Mouse (Mus musculus): ENCODE measurements around the gene Ivd. TPM values are rescaled to one million over a fixed set of nuclear protein-coding genes. Genes with fewer than 3 reads are reported as not detected.

Ivd gene
- total RNA-seq, 2 experiments from 2014 or later: 122 to 189 TPM

DNA sequence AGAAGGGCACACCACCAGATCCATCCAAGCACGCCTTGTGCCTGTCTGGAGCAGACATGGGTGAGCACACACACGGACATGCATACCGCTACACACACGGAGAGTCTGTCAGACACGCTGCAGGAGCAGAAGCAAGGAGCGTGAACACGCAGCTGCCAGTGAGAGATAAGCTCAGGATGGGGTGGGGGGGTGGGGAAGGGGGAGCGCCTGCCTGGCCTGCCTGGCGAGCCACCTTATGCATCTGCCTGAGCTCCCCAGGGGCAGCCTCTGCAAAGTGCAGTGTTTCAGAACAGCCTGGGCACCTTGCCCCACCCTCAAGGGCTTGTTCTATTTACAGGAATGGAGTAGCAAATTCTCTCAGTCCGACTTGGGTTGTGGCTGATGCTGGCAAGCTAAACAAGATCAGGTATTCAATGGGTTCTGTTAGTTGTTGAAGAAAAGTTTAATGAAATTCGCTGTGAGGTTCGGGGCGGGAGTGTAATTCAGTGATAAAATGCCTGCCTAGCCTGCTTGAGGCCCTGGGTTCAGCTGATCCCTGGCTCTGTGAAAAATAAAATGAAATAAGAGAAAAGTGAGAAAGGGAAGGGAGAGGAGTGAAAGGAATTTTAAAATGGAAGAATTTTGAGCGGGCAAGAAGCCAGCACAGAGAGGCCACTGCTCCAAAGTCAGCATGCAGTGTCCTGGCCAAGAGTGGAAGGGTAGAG lies 26.2 kb downstream of the Ivd start:
- Histone ChIP-seq H3K27ac (no peak overlapping the region), H3K4me3 (no peak overlapping the region)
- intact Hi-C loops (cut with DNase I): no loop called here
- no peak for TF ChIP-seq CTCF (IDR thresholded peaks at IDR 0.05)
- peak; percentile 71 for DNase-seq

DNA sequence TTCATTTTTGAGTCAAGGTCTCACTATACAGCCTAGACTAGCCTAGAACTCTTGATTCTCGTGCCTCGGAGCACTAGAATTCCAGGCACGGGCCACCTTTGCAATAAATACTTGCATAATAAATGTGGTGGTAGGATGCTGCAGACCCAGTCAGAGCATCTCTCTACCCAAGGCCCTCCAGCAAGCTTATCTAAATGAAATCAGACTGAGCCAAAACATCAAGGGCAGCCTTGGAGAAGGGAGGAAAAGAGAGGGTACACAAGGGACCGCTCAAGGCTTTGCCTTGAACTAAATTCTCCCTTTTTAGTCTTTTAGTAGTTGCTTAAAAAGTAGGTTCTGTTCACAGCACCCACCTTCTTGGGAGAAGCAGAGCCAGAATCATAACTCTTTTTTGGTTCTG lies 29.4 kb downstream of the Ivd start:
- intact Hi-C loops (cut with DNase I): no loop called here
- Histone ChIP-seq H3K4me3 (no peak overlapping the region), H3K27ac (no peak overlapping the region)
- no peak for DNase-seq
- no peak for TF ChIP-seq CTCF (IDR thresholded peaks at IDR 0.05)

GRCm38 (mm10) chr2:118895990-118896913 lies 34.5 kb downstream of the Ivd start:
- DNase-seq: peak; percentile 45
- Histone ChIP-seq H3K4me3 (peak overlapping the region; percentile 77), H3K27ac (no peak overlapping the region)
- intact Hi-C loops (cut with DNase I): no loop called here
- no peak for TF ChIP-seq CTCF (IDR thresholded peaks at IDR 0.05)

- no peak for DNase-seq
- Histone ChIP-seq H3K4me3 (peak overlapping the region; percentile 77), H3K27ac (no peak overlapping the region)
- TF ChIP-seq CTCF (IDR thresholded peaks at IDR 0.05): no peak
- intact Hi-C loops (cut with DNase I): no loop called here
Measured at GRCm38 (mm10) chr2:118896914-118897291, 35.1 kb downstream of the Ivd start.

GRCm38 (mm10) chr2:118897392-118897791 lies 35.6 kb downstream of the Ivd start:
- no peak for TF ChIP-seq CTCF (IDR thresholded peaks at IDR 0.05)
- no peak overlapping the region for H3K27ac ChIP-seq
- H3K4me3 ChIP-seq: peak overlapping the region; percentile 77
- intact Hi-C loops (cut with DNase I): no loop called here
- no peak for DNase-seq

DNA sequence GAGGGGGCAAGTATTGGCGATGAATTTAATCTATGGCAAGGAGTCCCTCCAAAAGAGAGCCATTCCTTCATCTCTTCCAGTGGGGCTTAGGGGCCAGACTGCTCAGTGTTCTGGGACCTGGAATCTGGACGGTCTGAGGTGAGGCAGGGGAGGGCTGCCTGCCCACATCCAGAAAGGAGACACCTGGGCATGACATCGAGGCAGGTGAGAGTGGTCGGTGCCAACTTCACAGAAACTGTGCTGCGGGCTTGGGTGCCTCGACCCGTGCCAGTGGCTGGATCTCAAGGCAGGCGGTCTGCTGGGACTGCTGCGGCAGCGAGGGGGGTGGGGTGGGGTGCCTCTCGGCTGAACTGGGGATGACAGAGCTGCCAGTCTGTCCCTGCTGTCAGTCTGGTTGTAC lies 36.1 kb downstream of the Ivd start:
- DNase-seq: no peak
- intact Hi-C loops (cut with DNase I): no loop called here
- no peak for TF ChIP-seq CTCF (IDR thresholded peaks at IDR 0.05)
- Histone ChIP-seq H3K27ac (no peak overlapping the region), H3K4me3 (no peak overlapping the region)

DNA sequence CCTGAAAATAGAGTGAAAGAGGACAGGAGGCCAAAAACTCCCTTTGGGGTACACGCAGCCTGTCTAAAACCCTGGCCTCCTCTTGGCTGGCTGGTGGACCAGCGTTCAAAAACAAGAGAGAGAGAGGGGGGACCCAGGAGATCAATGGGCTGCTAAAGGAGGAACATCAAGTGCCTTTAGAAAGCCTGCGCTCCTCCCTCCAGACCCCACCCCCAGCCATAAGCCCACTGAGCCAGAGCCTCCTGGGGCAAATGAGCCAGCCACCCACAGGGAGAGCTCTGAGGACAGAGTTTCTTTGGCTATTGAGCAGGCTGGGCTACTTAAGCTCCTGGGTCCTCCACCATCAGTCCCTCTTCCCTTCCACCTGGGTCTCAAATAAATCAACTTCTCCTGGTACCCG lies 37.0 kb downstream of the Ivd start:
- no peak for DNase-seq
- Histone ChIP-seq H3K27ac (no peak overlapping the region), H3K4me3 (no peak overlapping the region)
- no peak for TF ChIP-seq CTCF (IDR thresholded peaks at IDR 0.05)
- intact Hi-C loops (cut with DNase I): no loop called here

DNA sequence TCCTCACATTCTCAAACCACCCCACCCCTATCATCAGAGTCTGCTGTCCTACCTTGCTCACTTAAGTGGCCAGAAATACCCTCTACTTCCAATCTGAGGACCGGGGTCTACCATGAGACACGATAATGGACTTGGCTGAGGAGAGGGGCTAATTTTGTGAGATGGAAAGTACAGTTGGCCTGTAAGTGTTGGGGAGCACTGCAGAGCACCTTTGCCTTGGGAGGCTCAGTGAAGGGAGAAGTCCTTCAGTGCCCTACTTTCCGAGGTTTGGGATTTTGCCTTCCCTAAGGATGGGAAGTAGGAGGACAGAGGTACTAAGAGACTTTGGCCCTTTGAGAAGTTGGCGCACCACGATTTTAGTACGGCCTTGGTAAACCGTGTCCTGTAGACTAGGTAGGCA lies 37.6 kb downstream of the Ivd start:
- intact Hi-C loops (cut with DNase I): no loop called here
- TF ChIP-seq CTCF (IDR thresholded peaks at IDR 0.05): no peak
- Histone ChIP-seq H3K27ac (no peak overlapping the region), H3K4me3 (no peak overlapping the region)
- DNase-seq: no peak

GRCm38 (mm10) chr2:118899981-118900825 lies 38.4 kb downstream of the Ivd start, which contains the start of gene Bahd1:
Gene Bahd1, plus strand, starts transcription at chr2:118900377.
- peak; percentile 56 for DNase-seq
- Histone ChIP-seq H3K27ac (peak within 1 kb of the TSS; percentile 89), H3K4me3 (peak within 1 kb of the TSS; percentile 99)
- TF ChIP-seq CTCF (IDR thresholded peaks at IDR 0.05): no peak
- intact Hi-C loops (cut with DNase I): loop anchor here (2.0 kb wide), 2 partner anchors 39 to 73 kb away; partner anchors contain the start of gene Ivd

DNA sequence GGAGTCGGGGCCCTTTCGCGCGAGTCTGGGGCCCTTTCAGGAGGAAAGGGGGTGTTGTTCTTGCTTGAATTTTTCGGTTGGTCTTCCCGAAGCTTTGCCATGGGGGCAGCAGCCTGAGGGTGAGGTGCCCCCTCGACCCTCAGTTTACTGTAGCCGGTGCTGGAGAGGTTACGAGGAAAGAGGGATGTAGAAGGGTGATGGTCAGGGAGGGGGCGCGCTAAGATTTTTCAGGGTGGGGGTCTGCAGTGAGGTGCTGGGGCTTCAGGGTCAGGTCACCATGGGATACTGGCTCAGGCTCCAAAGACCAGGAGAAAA lies 39.0 kb downstream of the Ivd start:
- peak; percentile 36 for DNase-seq
- no peak for TF ChIP-seq CTCF (IDR thresholded peaks at IDR 0.05)
- Histone ChIP-seq H3K27ac (peak overlapping the region; percentile 89), H3K4me3 (peak overlapping the region; percentile 99)
- intact Hi-C loops (cut with DNase I): loop anchor here (2.0 kb wide), 2 partner anchors 40 to 72 kb away; partner anchors contain the start of gene Ivd

DNA sequence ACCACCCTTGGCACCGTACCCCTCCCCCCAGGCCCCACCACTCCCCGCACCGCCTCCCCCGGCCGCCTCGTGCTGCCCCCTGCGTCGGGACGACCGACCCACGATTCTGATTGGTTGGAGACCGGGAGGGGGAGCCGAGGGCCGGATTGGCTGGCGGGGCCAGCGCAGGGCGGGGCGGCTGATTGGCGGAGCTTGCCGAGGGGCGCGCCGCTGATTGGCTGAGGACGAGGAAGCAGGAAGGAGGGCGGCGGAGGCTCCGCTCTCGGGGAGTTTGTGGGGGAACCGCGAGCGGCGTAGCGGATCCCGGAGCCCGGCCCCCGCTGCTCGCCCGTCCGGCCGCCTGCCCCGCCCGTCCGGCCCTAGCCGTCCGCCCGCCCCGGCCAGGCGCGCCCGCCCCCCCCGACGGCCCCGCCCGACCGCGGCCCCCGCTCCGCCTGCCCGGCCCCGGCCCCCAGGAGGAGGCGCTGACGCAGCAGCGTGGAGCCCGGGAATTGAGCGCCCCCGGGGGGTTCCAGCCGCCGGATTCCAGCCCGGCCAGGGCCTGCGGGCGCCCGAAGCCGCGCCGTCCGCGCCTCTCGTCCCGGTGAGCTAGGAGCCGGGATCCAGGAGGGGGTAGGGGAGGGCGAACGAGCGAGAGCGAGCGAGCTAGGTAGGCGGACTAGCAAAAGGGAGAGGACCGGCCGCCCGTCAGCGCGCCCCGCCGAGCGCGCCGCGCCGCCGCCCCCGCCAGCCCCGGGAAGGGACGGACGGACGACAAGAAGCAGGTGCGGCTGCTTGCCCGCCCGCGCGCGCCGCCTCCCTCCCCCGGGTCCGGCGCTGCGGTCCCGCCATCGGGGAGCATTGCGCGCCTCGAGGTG lies 39.6 kb downstream of the Ivd start:
- peak; percentile 27 for TF ChIP-seq CTCF (IDR thresholded peaks at IDR 0.05)
- Histone ChIP-seq H3K4me3 (peak overlapping the region; percentile 99), H3K27ac (peak overlapping the region; percentile 89)
- intact Hi-C loops (cut with DNase I): loop anchor here (2.0 kb wide), 2 partner anchors 41 to 71 kb away; partner anchors contain the start of gene Ivd
- DNase-seq: peak; percentile 99

All from gastrocnemius, adult 2 months (tissue).